Mouse (Mus musculus): ENCODE measurements around the gene Gm45716.

- TF ChIP-seq GATA1 (IDR thresholded peaks at IDR 0.05; ENCODE audit: borderline replicate concordance, low read length): no peak
- no peak for TF ChIP-seq FLI1 (IDR thresholded peaks at IDR 0.05; ENCODE audit: low read length)
Measured at GRCm38 (mm10) chr11:90251923-90252322, 64.4 kb downstream of the Gm45716 start.

Measured in megakaryocyte, embryonic 14.5 days (primary cell).